Mouse (Mus musculus): Measurements from ENCODE around the gene Capn9.

Capn9 gene

DNA sequence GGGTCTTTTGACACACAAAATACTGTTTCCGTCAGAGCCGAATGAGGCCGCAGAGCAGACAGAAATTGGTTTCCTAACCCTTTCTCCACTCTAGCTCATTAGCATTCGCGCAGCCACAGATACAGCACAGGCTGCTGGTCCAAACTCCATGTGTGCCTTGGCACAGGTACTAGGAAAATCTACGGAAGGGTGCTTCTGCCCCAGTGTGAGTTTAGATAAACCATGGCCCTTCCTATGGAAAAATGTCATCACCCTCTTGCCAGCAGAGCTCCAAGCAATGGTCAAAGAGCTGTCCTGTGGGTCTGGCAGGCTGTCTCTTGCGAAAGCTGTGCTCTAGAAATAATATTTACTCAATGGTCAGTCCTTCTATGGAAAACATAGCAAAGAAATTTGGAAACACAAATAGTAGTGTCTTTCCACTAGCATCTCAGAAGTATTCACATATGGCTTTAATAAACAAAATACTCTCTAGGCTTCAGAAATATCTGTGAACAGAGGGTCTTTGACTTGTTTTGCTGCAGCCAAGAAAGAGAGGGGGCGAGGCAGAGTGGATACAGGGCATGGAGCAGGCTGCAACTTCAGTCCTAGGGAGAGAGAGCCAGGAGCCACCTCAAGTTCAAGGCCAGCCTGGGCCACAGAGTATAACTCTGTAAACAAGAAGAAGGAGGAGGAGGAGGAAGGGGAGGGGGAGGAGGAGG is 4.0 kb upstream of the Capn9 start:
- no peak for DNase-seq (ENCODE audit: low read depth, low spot score)

- no peak for DNase-seq (ENCODE audit: low read depth, low spot score)
Measured at GRCm38 (mm10) chr8:124572430-124572775, 3.5 kb upstream of the Capn9 start.

DNA sequence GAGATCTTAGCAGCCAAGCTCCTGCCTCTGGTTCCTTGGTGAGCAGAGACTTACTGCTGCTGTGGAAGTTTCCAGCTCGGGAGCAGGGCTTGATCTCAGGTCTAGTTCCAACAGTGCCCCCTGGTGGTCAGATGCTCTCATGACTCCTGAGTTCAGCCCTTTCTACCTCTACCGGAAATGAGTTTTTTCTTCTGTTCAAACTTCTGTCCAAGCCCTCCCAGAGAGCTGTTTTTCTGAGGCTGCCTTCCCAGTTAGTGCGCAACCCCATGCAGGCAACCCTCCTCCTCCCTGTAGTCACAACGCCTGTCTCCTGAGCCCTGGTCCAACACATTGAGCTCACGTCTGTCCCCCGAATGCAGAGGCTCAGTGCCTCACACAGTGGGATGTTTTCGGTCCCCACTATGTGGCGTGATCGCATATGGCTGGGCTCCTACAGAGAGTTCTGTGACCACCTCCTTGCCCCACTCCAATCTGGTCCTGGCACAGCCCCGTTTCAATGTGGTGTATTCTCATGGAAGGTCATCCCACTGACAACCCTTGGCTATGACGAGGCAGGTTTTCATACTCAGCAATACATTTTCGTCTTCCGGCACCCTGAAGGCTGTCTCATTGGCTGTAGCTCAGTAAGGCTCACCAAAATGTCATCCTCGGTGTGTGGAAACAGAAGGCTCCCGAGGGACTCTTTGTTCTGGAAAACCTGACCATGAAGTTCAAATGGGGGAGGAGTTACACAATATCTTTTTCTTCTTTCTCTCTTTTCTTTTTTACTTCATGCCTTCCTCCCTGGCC is 2.2 kb upstream of the Capn9 start:
- DNase-seq (ENCODE audit: low read depth, low spot score) = peak; percentile 56

- DNase-seq (ENCODE audit: low read depth, low spot score) = no peak
Measured at GRCm38 (mm10) chr8:124576751-124577150, 840 bp downstream of the Capn9 start.

GRCm38 (mm10) chr8:124585718-124586425 is 10.0 kb downstream of the Capn9 start:
- DNase-seq (ENCODE audit: low read depth, low spot score) = no peak

DNA sequence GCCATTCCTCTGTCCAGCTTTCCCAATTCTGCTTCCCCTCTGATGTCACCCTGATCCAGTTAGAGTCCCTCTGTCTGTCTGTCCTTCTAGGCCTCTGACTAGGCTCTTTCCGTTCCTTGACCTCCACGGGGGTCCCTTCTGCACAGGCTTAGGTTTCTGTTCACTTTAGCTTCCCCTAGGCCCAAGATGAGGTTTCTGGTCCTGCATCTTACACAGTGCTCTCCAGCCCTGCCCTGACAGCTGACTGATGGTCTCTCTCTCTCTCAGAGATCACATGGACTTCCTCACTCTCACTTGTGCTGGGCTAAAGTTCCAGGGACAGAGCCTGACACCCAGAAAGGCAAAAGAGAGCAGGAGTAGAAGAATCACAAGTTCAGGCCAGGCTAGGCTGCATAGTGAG is 10.6 kb downstream of the Capn9 start:
- no peak for DNase-seq (ENCODE audit: low read depth, low spot score)

DNA sequence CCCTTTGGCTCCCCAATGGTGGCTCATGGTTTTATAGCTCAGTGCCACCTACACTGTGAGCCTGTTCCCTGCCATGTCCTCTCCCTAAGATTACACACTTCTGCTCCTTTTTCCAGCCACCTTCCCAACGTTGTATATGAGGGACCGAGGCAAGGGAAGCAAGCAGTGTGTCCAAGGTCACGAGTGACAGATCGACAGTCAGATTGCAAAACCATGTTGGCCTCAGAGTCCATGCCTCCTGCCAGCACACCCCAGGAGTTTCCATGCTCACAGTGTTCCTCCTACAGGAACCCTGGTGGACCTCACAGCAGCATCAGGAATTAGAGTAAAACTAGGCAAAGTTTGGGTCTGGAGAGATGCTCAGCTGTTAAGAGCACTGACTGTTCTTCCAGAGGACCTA is 13.5 kb downstream of the Capn9 start:
- no peak for DNase-seq (ENCODE audit: low read depth, low spot score)

- DNase-seq (ENCODE audit: low read depth, low spot score) = no peak
Measured at GRCm38 (mm10) chr8:124604066-124604465, 28.2 kb downstream of the Capn9 start.

- DNase-seq (ENCODE audit: low read depth, low spot score) = no peak
Measured at GRCm38 (mm10) chr8:124608239-124608971, 32.5 kb downstream of the Capn9 start.

- no peak for DNase-seq (ENCODE audit: low read depth, low spot score)
Measured at GRCm38 (mm10) chr8:124608972-124609353, 33.1 kb downstream of the Capn9 start.

GRCm38 (mm10) chr8:124614325-124614724 is 38.4 kb downstream of the Capn9 start:
- DNase-seq (ENCODE audit: low read depth, low spot score) = no peak

GRCm38 (mm10) chr8:124617266-124617869 is 41.5 kb downstream of the Capn9 start:
- peak; percentile 62 for DNase-seq (ENCODE audit: low read depth, low spot score)

DNA sequence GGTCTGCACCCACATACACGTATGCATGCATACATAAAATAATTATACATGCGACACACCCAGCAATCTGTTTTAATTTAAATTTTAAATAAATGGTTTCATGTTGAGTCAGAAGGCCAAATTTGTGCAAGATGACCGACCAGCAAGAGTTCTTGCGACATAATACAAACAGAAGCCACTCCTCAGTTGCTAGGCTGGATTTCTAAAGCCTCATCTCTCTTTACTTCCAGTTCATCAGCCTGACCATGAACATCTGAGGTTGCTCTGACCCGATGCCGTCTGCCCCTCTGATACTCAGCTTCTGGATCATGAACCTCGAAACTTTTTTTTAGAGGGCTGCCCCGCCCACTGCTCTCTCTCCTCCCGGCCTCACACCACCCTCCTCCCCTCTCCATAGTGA is 42.3 kb downstream of the Capn9 start:
- DNase-seq (ENCODE audit: low read depth, low spot score) = no peak

DNA sequence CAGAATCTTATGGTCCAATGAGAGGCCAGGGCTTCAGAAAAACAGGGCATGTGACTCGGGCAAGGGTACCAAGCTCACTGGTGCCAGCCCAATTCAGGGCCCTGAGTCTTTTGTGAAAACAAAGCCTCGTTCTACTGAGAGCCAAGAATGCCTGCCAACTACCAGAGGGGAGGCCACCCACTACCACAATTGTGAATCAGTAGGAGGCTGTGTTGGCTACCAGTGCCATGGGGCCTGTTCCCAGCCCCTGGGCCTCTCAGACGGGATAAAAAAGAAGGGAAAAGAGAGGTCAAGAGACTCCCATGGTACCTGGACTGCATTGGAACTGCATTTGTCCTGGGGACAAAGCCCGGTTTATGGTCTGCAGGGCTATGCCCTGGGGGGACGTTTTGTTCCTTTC is 45.3 kb downstream of the Capn9 start:
- DNase-seq (ENCODE audit: low read depth, low spot score) = peak; percentile 68

- DNase-seq (ENCODE audit: low read depth, low spot score) = no peak
Measured at GRCm38 (mm10) chr8:124626251-124626650, 50.3 kb downstream of the Capn9 start.

- DNase-seq (ENCODE audit: low read depth, low spot score) = no peak
Measured at GRCm38 (mm10) chr8:124630489-124630888, 54.6 kb downstream of the Capn9 start.

- DNase-seq (ENCODE audit: low read depth, low spot score) = no peak
Measured at GRCm38 (mm10) chr8:124630891-124631290, 55.0 kb downstream of the Capn9 start.

- no peak for DNase-seq (ENCODE audit: low read depth, low spot score)
Measured at GRCm38 (mm10) chr8:124631966-124632365, 56.1 kb downstream of the Capn9 start.

DNA sequence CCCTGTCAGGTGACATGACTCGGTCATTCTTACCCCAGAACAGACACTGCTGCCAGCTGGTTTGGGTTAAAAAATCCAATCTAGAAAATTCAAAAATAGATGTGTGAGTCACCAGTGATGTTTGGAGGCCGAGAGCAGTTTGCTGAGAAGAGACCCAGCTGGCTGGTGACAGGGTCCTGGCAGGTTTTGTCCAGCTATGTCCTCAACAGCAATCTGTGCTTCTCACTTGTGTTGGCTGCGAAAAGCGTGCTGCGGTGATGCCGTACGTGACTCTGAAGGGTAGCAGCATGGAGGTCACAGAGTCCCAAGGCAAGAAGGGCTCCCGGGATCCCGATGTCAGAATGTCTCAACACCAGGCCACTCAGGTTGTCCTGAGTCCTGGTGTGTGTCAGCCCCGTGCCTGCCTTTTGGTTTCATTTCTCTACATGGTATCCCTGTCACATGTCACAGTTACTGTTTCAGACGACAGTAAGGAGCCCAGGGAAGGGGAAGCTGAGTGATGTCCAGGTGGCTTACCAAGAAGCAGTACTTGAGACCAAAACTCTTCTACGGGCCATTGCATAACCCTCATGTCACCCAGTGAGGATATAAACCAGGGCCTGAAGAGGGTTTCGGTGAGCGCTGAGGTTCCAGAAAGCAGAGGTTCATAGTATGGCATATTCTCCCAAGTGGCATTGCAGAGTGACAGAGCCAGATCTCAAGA is 57.2 kb downstream of the Capn9 start:
- DNase-seq (ENCODE audit: low read depth, low spot score) = no peak

DNA sequence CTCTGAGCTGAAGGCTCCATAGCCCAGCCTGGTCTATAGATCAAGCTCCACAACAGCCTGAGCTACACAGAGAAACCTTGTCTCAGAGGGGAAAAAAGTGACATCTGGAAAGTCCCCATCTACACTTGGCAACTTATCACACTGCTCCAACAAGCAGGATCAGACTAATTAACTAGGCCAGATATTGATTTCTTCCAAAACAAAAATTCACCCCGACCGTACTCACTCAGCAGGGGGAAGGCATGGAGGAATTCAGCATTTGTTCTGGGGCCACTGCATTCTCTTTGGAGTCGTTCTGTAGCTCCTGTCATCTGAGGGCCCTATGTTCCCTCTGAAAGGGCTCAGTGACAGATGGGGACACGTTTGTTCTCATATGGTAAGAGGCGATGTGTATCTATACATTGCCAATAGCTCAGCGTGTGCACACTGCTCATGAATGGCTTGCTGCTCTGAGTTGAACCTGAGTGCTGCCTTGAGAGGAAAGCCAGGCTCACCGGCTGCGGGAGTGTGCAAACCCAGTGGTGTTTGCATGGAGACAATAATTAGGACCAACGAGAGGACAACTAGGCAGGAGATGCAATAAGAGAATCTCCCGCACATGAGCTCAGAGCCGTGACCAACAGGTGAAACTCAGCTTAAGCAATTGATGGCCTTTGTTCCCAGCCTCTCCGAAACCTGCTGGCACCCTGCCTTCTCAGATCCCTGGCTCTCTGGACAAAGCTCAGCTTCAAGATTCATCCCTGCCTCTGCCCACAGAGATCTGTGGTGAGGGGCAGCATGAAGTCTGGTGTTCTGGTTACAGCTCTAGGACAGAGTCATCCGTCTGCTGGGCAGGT is 58.7 kb downstream of the Capn9 start:
- no peak for DNase-seq (ENCODE audit: low read depth, low spot score)
